Mouse (Mus musculus) lung, adult 2 months (tissue): ENCODE data around the gene Tmem108.

Source experiments
- CTCF ChIP-seq: fragments of 200-500 bp; IDR thresholded peaks from 2 replicates; pipeline ENCODE4 v1.5.1; 2011; ENCODE audit warnings: mild to moderate bottlenecking, low read length, control low read depth; ENCODE audit not compliant: insufficient read depth
- POLR2A ChIP-seq: fragments of 200-500 bp; IDR thresholded peaks from 2 replicates; pipeline ENCODE4 v1.6.1; 2011; ENCODE audit warnings: low read depth, mild to moderate bottlenecking, control low read depth, low read length, borderline replicate concordance; ENCODE audit errors: extremely low read depth

DNA sequence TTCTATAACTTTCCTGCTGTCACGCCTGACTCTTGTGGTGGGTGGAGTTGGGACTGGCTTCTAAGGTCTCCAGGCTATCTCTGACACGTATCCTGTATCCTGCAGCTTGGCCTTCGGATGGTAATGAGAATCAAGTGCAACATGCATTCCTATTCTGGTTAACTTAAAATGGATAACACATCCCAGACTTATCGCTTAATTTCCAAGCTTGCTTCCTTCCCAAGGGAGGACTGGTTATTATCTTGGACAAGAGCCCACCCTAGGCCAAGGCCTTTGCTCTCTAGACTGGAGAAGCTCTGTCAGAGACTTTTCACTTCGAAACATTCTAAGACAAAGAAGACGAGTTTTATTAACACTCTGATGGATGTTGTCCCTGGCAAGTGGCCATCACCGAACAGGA, 71.9 kb downstream of the Tmem108 start:
- TF ChIP-seq POLR2A, result no peak
- TF ChIP-seq CTCF, result no peak
